Mouse (Mus musculus) forebrain, postnatal 0 days (tissue): Measurements from ENCODE around the gene Slc38a8. TPM values are rescaled to one million over a fixed set of nuclear protein-coding genes. Genes with fewer than 3 reads are reported as not detected.

Source experiments
- ATAC-seq: fragments of 200-750 bp; cut with Nextera tagmentation; 2 replicates; pipeline ENCODE4 v1.8.0; 2017; ENCODE audit warnings: mild to moderate bottlenecking, moderate library complexity
- DNase-seq: peaks from one replicate; pipeline ENCODE4 v3.0.0-alpha.2; 2015
- H3K27ac ChIP-seq: fragments of 300-500 bp; sonication (generic); 2 replicates; pipeline ENCODE4 v1.5.1; 2014; ENCODE audit warnings: low read depth, mild to moderate bottlenecking, antibody characterized with exemption, low read length, moderate library complexity, mixed read lengths
- H3K27me3 ChIP-seq: fragments of 300-500 bp; sonication (generic); 2 replicates; pipeline ENCODE4 v1.6.1; 2014; ENCODE audit warnings: mild to moderate bottlenecking, low read length, mixed read lengths; ENCODE audit not compliant: insufficient read depth
- H3K36me3 ChIP-seq: fragments of 300-500 bp; sonication (generic); 2 replicates; pipeline ENCODE4 v1.6.1; 2014; ENCODE audit warnings: mild to moderate bottlenecking, moderate library complexity; ENCODE audit not compliant: insufficient read depth
- H3K4me1 ChIP-seq: fragments of 300-500 bp; sonication (generic); 2 replicates; pipeline ENCODE4 v1.6.1; 2014; ENCODE audit warnings: antibody characterized with exemption; ENCODE audit not compliant: insufficient read depth
- H3K4me2 ChIP-seq: fragments of 300-500 bp; sonication (generic); 2 replicates; pipeline ENCODE4 v1.6.1; 2014; ENCODE audit warnings: low read depth, mild to moderate bottlenecking, moderate library complexity
- H3K4me3 ChIP-seq: fragments of 300-500 bp; sonication (generic); 2 replicates; pipeline ENCODE4 v1.5.1; 2014; ENCODE audit warnings: low read depth, low read length, mixed read lengths
- H3K9ac ChIP-seq: fragments of 300-500 bp; sonication (generic); 2 replicates; pipeline ENCODE4 v1.6.1; 2014; ENCODE audit warnings: mild to moderate bottlenecking
- H3K9me3 ChIP-seq: fragments of 300-500 bp; sonication (generic); 2 replicates; pipeline ENCODE4 v1.6.1; 2016; ENCODE audit warnings: low read length
- CTCF ChIP-seq: sonication (generic); IDR thresholded peaks from 2 replicates; pipeline ENCODE4 v1.5.1; 2016; ENCODE audit warnings: antibody characterized with exemption, control low read depth, low read depth
- WGBS: fragments of 180-500 bp; shearing (Covaris S2); extraction: QIAGEN DNeasy Blood & Tissue Kit; methylation state at CpG from one replicate; pipeline ENCODE4 v1.1.7; 2014; 5-methylcytosine and 5-hydroxymethylcytosine counted together
- polyA plus RNA-seq: library from polyadenylated mRNA; unstranded; fragments of >200 nt; fragmentation: Nextera tagmentation; extraction: Ambion mirVana; gene quantifications from 2 replicates; pipeline ENCODE4 v1.2.1, GENCODE M21; 2015
- total RNA-seq: library from RNA; depleted of rRNA; stranded (reverse); fragments of >200 nt; gene quantifications from 2 replicates; pipeline ENCODE4 v1.2.3, GENCODE M21; 2014

Slc38a8 gene
- total and polyA plus RNA-seq, 2 experiments from 2014 or later: 0.12 TPM; not detected in 1

DNA sequence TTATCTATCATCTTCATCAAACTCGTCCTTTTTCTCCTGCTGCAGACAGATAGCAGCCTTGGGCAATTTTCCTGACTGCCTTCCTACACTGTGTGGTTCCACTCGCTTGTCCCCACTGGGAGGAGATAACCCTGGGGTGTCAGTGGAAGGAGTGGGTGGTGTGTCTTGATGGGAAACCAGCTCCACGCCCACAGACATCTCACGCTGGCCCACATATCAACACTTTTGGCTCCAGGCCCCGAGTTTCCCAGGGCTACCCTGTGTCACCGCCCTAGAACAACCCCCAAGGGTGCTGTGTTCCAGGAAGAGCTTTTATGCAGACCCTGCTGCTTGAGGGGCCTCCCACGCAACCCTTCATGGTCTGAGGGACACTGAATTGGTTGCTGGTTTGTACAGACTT, 37.8 kb downstream of the Slc38a8 start:
- H3K9ac ChIP-seq: no peak overlapping the region
- H3K4me1 ChIP-seq: peaks cover 16% of the 10 kb centered on the region
- no peak overlapping the region for H3K4me3 ChIP-seq
- ATAC-seq (no peak), DNase-seq (no peak)
- no peaks in the 10 kb centered on the region for H3K9me3 ChIP-seq
- WGBS: 38% methylated on average over 7 of the region's 7 CpGs
- H3K4me2 ChIP-seq: no peak overlapping the region
- no peak overlapping the region for H3K27ac ChIP-seq
- H3K36me3 ChIP-seq: no peaks in the 10 kb centered on the region
- H3K27me3 ChIP-seq: no peaks in the 10 kb centered on the region
- TF ChIP-seq CTCF: no peak

DNA sequence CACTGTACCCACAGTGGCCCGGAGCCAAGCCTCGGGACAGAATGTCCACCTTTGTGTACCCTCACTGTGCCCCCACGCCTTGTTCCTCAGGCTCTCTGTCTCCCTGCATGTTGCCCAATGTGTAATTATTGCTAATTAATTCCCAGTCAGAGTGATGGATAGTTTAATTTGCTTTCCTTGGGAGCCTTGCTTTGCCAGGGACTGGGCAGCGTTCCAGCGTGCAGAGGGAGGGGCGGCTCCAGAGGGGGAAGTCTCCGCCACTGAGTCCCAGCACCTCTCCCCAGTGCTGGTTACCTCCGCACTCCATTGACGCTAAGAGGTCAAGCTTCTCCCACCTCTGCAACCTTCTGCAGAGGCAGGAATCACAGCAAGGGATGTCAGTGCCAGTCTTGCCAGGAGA, 40.1 kb downstream of the Slc38a8 start:
- no peak overlapping the region for H3K4me2 ChIP-seq
- no peaks in the 10 kb centered on the region for H3K27me3 ChIP-seq
- H3K9me3 ChIP-seq: no peaks in the 10 kb centered on the region
- DNase-seq (peak; percentile 72), ATAC-seq (no peak)
- WGBS: 20% methylated on average over 9 of the region's 9 CpGs
- H3K4me1 ChIP-seq: peaks cover 11% of the 10 kb centered on the region
- H3K4me3 ChIP-seq: no peak overlapping the region
- no peak overlapping the region for H3K27ac ChIP-seq
- no peak for TF ChIP-seq CTCF
- no peak overlapping the region for H3K9ac ChIP-seq
- H3K36me3 ChIP-seq: no peaks in the 10 kb centered on the region

GRCm38 (mm10) chr8:119459724-119460123, 41.8 kb downstream of the Slc38a8 start:
- Histone ChIP-seq H3K4me1 (no peaks in the 10 kb centered on the region), H3K4me2 (peak overlapping the region; percentile 15; the same call in 1 of the 2 replicates), H3K4me3 (no peak overlapping the region), H3K27me3 (no peaks in the 10 kb centered on the region), H3K36me3 (no peaks in the 10 kb centered on the region), H3K27ac (0 out of 2 replicates have a peak overlapping the region, but pooled peaks have one; percentile 5), H3K9me3 (no peaks in the 10 kb centered on the region), H3K9ac (no peak overlapping the region)
- DNase-seq: peak; percentile 47
- ATAC-seq: peak; percentile 69
- no peak for TF ChIP-seq CTCF
- 29% methylated on average over 16 of the region's 16 CpGs for WGBS

GRCm38 (mm10) chr8:119456045-119456444, 45.5 kb downstream of the Slc38a8 start:
- no peaks in the 10 kb centered on the region for H3K36me3 ChIP-seq
- H3K9ac ChIP-seq: no peak overlapping the region
- H3K4me3 ChIP-seq: no peak overlapping the region
- no peaks in the 10 kb centered on the region for H3K4me1 ChIP-seq
- TF ChIP-seq CTCF: no peak
- WGBS: 75% methylated on average over 5 of the region's 5 CpGs
- H3K27ac ChIP-seq: no peak overlapping the region
- no peaks in the 10 kb centered on the region for H3K9me3 ChIP-seq
- no peak overlapping the region for H3K4me2 ChIP-seq
- DNase-seq (no peak), ATAC-seq (no peak)
- no peaks in the 10 kb centered on the region for H3K27me3 ChIP-seq

DNA sequence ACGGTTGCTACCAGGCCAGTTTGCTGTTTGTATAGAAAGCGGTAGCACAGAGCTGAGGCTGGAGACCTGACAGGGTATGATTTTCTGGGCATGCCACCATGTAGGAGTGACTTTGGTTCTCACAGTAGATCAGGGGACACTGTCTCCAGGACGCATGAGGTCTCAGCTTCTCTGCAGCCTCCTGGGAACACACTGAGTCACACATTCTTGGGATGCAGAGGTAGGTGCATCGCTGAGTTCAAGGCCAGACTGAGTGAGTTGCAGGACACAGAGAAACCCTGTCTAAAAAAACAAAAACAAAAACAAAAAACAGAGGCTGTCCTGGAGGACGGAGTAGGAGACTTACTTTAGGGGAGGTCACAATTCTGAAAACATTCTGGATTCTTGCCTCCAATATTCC, 48.6 kb downstream of the Slc38a8 start:
- H3K4me3 ChIP-seq: no peak overlapping the region
- no peaks in the 10 kb centered on the region for H3K4me1 ChIP-seq
- H3K9ac ChIP-seq: no peak overlapping the region
- 90% methylated on average over 5 of the region's 5 CpGs for WGBS
- H3K27ac ChIP-seq: no peak overlapping the region
- no peak for DNase-seq
- no peak for ATAC-seq
- H3K9me3 ChIP-seq: no peaks in the 10 kb centered on the region
- no peak for TF ChIP-seq CTCF
- no peaks in the 10 kb centered on the region for H3K27me3 ChIP-seq
- no peak overlapping the region for H3K4me2 ChIP-seq
- H3K36me3 ChIP-seq: no peaks in the 10 kb centered on the region

DNA sequence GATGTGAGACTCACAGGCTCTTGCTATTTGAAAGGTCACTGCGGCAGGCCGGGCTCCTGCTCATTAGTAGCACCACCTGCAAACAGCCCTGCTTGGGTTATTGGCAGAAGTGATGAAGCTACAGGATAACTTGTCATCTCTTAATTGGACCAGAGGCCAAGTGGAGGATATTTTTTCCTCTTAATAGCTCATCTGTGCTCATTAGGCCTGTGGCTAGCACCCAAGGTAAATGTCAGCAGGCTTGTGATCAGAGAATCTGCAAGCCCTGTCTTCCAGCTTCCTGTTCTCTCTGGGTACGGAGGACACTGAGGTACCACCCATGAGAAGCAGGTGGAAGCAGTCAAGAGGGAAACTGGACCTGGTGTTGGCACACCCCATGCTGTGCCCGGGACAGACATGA, 50.4 kb downstream of the Slc38a8 start:
- no peaks in the 10 kb centered on the region for H3K27me3 ChIP-seq
- no peak for DNase-seq
- TF ChIP-seq CTCF: no peak
- no peak for ATAC-seq
- H3K4me2 ChIP-seq: no peak overlapping the region
- H3K36me3 ChIP-seq: no peaks in the 10 kb centered on the region
- no peak overlapping the region for H3K27ac ChIP-seq
- H3K4me1 ChIP-seq: no peaks in the 10 kb centered on the region
- no peak overlapping the region for H3K4me3 ChIP-seq
- no peaks in the 10 kb centered on the region for H3K9me3 ChIP-seq
- WGBS: 78% methylated on average over 4 of the region's 4 CpGs
- H3K9ac ChIP-seq: no peak overlapping the region

DNA sequence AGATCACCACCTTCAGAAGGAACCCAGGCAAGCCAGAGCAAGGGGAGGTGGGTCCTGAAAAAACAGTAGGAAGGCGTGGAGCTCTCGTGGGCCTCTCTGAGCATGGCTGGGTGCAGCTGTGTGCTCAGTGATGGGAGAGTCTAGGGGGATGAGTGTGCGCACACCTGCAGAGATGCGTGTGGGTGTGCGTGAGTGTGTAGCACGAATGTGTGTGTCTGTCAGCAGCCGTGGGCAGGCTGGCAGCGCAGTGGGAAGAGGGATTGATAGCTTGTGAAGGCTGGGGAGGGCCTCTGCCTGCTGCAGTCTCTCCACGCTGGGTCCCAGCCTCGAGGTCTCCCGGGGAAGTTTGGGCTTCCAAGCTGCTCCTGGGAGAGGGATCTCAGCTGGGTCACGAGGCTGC, 51.9 kb downstream of the Slc38a8 start:
- WGBS: 81% methylated on average over 12 of the region's 12 CpGs
- Histone ChIP-seq H3K4me1 (no peaks in the 10 kb centered on the region), H3K27ac (no peak overlapping the region), H3K4me2 (no peak overlapping the region), H3K9ac (no peak overlapping the region), H3K36me3 (no peaks in the 10 kb centered on the region), H3K9me3 (no peaks in the 10 kb centered on the region), H3K27me3 (no peaks in the 10 kb centered on the region), H3K4me3 (no peak overlapping the region)
- TF ChIP-seq CTCF: no peak
- ATAC-seq: no peak
- no peak for DNase-seq

DNA sequence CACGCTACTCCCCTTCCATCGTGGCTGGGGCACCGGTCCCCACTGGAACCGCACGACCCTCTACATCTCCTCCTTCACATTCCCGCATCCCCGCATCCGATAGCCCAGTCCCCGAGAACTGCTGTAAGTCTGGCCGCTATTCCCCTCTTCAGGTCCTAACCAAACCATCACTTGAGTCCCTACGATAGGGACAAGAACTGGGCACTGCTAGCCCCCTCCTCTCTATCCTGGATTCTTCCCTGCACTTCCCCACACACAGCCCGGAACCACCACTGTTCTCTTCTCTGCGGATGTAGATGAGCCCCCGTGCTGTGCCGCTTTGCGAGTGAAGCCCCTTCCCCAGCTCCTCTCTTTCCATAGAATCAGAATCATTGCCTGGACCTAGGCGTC, 53.7 kb downstream of the Slc38a8 start:
- Histone ChIP-seq H3K4me3 (peak overlapping the region; percentile 68), H3K27ac (no peak overlapping the region), H3K36me3 (no peaks in the 10 kb centered on the region), H3K4me1 (no peaks in the 10 kb centered on the region), H3K9ac (peak overlapping the region; percentile 70), H3K4me2 (peak overlapping the region; percentile 91), H3K9me3 (no peaks in the 10 kb centered on the region), H3K27me3 (no peaks in the 10 kb centered on the region)
- 2% methylated on average over 17 of the region's 17 CpGs for WGBS
- peak; percentile 15; the same call in 1 of the 2 replicates for ATAC-seq
- TF ChIP-seq CTCF: no peak
- no peak for DNase-seq
